Mouse (Mus musculus) left cerebral cortex, adult 9 months (tissue): ENCODE measurements around the gene B3gnt9.
"Not testable (repeated sequence)": the region's sequence is repeated elsewhere in the genome, so short reads cannot be mapped to it uniquely, and the experiment has no call there.

Source experiments
- DNase-seq, 2 experiments: peaks; one replicate each; pipeline ENCODE4 v3.0.0; 2022; ENCODE audit warnings: low spot score in 2 of 2

The B3gnt9 gene

GRCm38 (mm10) chr8:105254966-105255350 lies at the start of gene B3gnt9:
B3gnt9 (minus strand) TSS chr8:105255153.
- no peak for DNase-seq

GRCm38 (mm10) chr8:105303874-105304273 lies 48.9 kb upstream of the B3gnt9 start:
- no peak for DNase-seq

- no peak for DNase-seq
Observed at GRCm38 (mm10) chr8:105303396-105303795, 48.4 kb upstream of the B3gnt9 start.

- DNase-seq = no peak
Observed at GRCm38 (mm10) chr8:105299962-105300361, 45.0 kb upstream of the B3gnt9 start.

- no peak for DNase-seq
Observed at GRCm38 (mm10) chr8:105298351-105299252, 43.6 kb upstream of the B3gnt9 start.

GRCm38 (mm10) chr8:105297511-105298192 lies 42.7 kb upstream of the B3gnt9 start, which contains the start of gene E2f4:
E2f4 (plus strand) TSS chr8:105297663.
- DNase-seq = peak; percentile 78 to 92

GRCm38 (mm10) chr8:105295895-105296573 lies 41.1 kb upstream of the B3gnt9 start, which contains the start of gene Exoc3l:
Exoc3l (minus strand) TSS chr8:105296101.
- no peak for DNase-seq

GRCm38 (mm10) chr8:105295256-105295655 lies 40.3 kb upstream of the B3gnt9 start:
- no peak for DNase-seq

- DNase-seq = no peak
Observed at GRCm38 (mm10) chr8:105294776-105295175, 39.8 kb upstream of the B3gnt9 start.

- no peak for DNase-seq
Observed at GRCm38 (mm10) chr8:105293405-105293804, 38.5 kb upstream of the B3gnt9 start.

GRCm38 (mm10) chr8:105292471-105292870 lies 37.5 kb upstream of the B3gnt9 start:
- no peak for DNase-seq

GRCm38 (mm10) chr8:105291802-105292201 lies 36.8 kb upstream of the B3gnt9 start:
- DNase-seq = not testable (repeated sequence)

- not testable (repeated sequence) for DNase-seq
Observed at GRCm38 (mm10) chr8:105291364-105291763, 36.4 kb upstream of the B3gnt9 start.

- peak in 1 of 2 experiments; percentile 83 for DNase-seq
Observed at GRCm38 (mm10) chr8:105290554-105291314, 35.8 kb upstream of the B3gnt9 start.

GRCm38 (mm10) chr8:105289805-105290460 lies 35.0 kb upstream of the B3gnt9 start, which contains the start of gene 4931428F04Rik:
4931428F04Rik (minus strand) TSS chr8:105289864.
- no peak for DNase-seq

GRCm38 (mm10) chr8:105288958-105289732 lies 34.2 kb upstream of the B3gnt9 start:
- DNase-seq = peak; percentile 91 to 96

GRCm38 (mm10) chr8:105288231-105288630 lies 33.3 kb upstream of the B3gnt9 start:
- no peak for DNase-seq

- no peak for DNase-seq
Observed at GRCm38 (mm10) chr8:105286907-105287306, 32.0 kb upstream of the B3gnt9 start.

- DNase-seq = no peak
Observed at GRCm38 (mm10) chr8:105285514-105285913, 30.6 kb upstream of the B3gnt9 start.

- no peak for DNase-seq
Observed at GRCm38 (mm10) chr8:105283074-105283473, 28.1 kb upstream of the B3gnt9 start.
